Mouse (Mus musculus): ENCODE data around the gene Cstad. TPM values are rescaled to one million over a fixed set of nuclear protein-coding genes. Genes with fewer than 3 reads are reported as not detected.

The Cstad gene
- 2.5 and 3.7 TPM in 2 replicates for polyA plus RNA-seq (2015; fragmentation: Nextera tagmentation; extraction: Ambion mirVana)

GRCm38 (mm10) chr2:30594641-30595379, at the start of gene Cstad:
TSS of gene Cstad (plus strand) at chr2:30595040.

Other genes with a start within 250 kb of the Cstad start
- gene Sh3glb2, start 235.7 kb upstream of the Cstad start, polyA plus RNA-seq (2015; fragmentation: Nextera tagmentation; extraction: Ambion mirVana): 64.0 and 93.0 TPM in 2 replicates
- 8.7 and 17.0 TPM in 2 replicates for gene Miga2, start 230.8 kb upstream of the Cstad start, polyA plus RNA-seq (2015; fragmentation: Nextera tagmentation; extraction: Ambion mirVana)
- 17.3 and 17.9 TPM in 2 replicates for gene Dolpp1, start 202.8 kb upstream of the Cstad start, polyA plus RNA-seq (2015; fragmentation: Nextera tagmentation; extraction: Ambion mirVana)
- gene Crat, start 179.2 kb upstream of the Cstad start, polyA plus RNA-seq (2015; fragmentation: Nextera tagmentation; extraction: Ambion mirVana): 27.0 and 27.9 TPM in 2 replicates
- gene Ptpa, start 179.0 kb upstream of the Cstad start, polyA plus RNA-seq (2015; fragmentation: Nextera tagmentation; extraction: Ambion mirVana): 90.2 and 99.4 TPM in 2 replicates
- 5.2 and 5.4 TPM in 2 replicates for gene Ier5l, start 120.8 kb upstream of the Cstad start, polyA plus RNA-seq (2015; fragmentation: Nextera tagmentation; extraction: Ambion mirVana)
- gene 1700001O22Rik, start 208.6 kb downstream of the Cstad start, polyA plus RNA-seq (2015; fragmentation: Nextera tagmentation; extraction: Ambion mirVana): 0.43 and 0.65 TPM in 2 replicates
- gene Ntmt1, start 212.8 kb downstream of the Cstad start, polyA plus RNA-seq (2015; fragmentation: Nextera tagmentation; extraction: Ambion mirVana): 81.4 and 91.3 TPM in 2 replicates
- 26.4 and 30.8 TPM in 2 replicates for gene Asb6, start 235.3 kb downstream of the Cstad start, polyA plus RNA-seq (2015; fragmentation: Nextera tagmentation; extraction: Ambion mirVana)
- 5.7 and 11.8 TPM in 2 replicates for gene Prrx2, start 239.9 kb downstream of the Cstad start, polyA plus RNA-seq (2015; fragmentation: Nextera tagmentation; extraction: Ambion mirVana)